Mouse (Mus musculus) right cerebral cortex, postnatal 36 days (tissue): ENCODE measurements at regions not wholly inside any gene's neighbourhood (a gene's known extent, or its start where the extent isn't known, plus 50 kb on each side); places are given as distances from the start of the nearest gene placed in this dataset.
A peak's percentile ranks its signal among the peaks of the same experiment; 100 is the strongest.

Experiments used
- DNase-seq, 2 experiments: peaks; one replicate each; pipeline ENCODE4 v3.0.0; 2022; ENCODE audit warnings: low spot score in 2 of 2, mixed read lengths in 1 of 2

DNA sequence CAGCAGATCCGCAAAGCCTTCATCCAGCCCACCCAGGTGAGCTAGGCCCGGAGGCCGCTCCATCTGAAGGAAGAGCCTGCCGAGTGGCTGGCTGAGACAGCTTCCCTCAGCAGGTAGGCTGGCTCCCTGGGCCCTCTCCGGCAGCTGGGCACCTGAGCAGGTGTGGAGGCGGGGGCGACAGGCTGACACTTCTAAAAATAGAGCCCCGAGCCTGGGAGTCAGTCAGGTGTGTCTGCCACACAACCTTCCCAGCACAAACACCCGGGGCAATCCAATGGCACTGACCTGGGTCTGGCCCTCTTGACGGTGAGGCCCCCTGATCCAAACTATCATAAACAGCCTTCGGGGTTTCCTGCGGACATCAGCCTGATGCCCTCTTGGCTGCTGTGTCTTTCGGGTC lies 58.5 kb downstream of the Zfp36l2 start:
- DNase-seq: no peak

DNA sequence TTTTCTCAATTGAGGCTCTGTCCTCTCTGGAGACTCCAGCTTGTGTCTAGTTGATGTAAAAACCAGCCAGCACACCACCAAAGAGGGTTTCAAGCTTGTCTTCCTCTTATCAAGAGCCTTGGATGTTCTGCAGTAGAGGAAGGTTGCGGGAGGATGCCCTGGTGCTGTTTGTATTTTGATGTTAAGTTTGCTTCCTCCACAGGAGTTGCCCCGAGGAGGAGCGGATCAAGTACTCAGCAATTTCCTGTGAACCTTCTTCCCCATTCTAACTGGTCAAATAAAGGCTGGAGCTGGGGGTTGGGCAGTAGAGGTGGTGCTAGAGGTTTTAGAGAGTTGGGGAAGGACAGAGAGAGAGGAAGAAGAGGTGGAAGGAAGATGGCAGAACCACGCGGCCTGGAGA lies 59.5 kb downstream of the Zfp36l2 start:
- DNase-seq: no peak

- DNase-seq: no peak
Observed at GRCm38 (mm10) chr17:84126168-84126567, 61.6 kb downstream of the Zfp36l2 start.

DNA sequence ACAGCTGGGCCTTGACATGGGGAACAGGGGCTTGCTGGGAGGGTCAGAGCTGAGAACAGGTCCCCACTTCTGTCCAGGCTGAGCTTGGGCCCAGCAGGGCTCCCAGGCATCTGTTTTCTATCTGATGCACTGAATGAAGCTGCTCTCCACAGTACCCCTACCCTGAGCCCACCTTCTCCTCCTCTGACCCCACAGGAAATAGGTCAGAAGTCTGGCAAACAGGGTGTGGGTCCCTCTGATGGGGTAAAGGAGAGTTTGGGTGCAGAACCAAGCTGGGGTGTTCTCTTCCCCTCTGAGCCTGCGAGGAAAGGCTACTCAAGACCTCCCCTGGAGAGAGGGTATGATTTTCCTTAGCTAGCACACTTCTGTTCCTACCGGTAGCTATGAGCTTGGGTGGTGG lies 64.6 kb downstream of the Zfp36l2 start:
- DNase-seq: no peak

GRCm38 (mm10) chr17:84122486-84123131 lies 65.1 kb downstream of the Zfp36l2 start:
- DNase-seq: no peak

- DNase-seq: no peak
Observed at GRCm38 (mm10) chr17:84121291-84121690, 66.5 kb downstream of the Zfp36l2 start.

DNA sequence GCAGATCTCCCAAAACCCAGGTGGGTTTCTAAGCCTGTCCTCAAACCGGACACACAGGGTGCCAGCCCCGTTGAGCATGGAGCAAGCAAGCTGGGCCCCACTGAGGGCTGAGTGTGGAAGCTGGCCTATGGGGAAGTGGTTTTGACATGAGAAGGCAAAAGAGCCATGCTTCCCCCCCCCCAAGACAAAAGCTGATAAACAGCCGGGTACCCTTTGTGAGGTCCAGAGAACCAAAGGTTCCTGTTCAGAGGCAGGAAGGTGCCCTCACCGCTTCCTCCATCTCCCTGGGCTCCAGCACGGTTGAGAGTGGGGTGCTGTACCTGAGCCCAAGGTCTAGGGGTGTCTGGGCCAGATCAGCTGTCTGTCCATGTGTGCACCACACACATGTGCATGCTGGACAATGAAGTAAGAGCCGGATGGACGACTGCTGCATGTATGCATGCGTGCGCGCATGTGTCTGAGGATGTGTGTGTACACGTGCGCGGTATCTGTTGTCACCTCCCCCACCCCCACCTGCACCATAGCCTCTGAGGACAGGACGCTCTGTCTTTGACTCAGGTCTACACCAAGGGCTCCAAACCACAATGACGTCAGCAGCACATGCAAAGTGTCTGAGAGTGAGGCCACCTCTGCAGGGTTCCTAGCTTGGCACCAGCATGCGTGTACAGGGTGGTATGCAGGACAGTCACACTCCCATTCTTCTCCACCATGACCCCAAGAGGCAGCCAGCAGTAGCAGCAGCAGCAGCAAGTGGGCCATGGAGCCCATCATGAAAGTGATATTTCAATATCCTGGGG lies 68.3 kb downstream of the Zfp36l2 start:
- no peak for DNase-seq

GRCm38 (mm10) chr17:84118781-84119180 lies 69.0 kb downstream of the Zfp36l2 start:
- DNase-seq: no peak

DNA sequence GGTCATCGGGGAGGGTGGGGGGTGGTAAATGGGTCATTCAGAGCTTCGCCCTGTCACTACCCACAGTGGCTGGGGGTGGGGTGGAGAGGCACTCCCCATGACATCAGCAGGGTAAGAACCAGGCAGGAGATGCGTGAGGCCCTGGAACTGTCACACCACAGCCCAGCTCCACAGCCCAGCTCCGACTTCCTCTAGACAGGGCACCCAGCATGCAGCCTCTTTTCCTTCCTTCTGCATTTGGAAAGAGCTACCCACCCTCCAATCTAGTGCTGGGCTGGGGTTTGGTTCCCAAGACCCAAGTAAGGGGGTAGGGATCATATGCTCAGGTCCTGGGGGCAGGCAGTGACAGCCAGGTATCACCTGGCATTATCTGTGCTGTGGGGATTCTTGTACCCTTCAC lies 69.5 kb downstream of the Zfp36l2 start:
- no peak for DNase-seq

DNA sequence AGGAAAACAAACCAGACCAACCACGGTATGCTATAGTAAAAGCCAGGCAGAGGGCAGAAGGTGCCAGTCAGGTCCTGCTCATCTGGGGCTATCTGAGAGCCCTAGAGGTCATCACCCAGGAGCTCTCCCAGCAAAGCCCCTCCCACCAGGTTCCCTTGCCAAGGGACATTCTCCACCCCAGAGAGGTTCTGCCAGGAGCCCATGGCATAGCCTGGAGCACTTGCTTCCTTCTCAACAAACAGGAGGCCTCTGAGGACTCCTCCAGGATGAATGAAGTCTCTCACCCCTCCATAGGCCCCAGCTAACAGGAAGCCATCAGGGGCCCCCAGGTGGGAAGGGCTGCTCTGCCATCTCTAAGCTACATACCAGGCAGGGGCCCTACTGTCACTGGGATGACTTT lies 70.0 kb downstream of the Zfp36l2 start:
- no peak for DNase-seq

DNA sequence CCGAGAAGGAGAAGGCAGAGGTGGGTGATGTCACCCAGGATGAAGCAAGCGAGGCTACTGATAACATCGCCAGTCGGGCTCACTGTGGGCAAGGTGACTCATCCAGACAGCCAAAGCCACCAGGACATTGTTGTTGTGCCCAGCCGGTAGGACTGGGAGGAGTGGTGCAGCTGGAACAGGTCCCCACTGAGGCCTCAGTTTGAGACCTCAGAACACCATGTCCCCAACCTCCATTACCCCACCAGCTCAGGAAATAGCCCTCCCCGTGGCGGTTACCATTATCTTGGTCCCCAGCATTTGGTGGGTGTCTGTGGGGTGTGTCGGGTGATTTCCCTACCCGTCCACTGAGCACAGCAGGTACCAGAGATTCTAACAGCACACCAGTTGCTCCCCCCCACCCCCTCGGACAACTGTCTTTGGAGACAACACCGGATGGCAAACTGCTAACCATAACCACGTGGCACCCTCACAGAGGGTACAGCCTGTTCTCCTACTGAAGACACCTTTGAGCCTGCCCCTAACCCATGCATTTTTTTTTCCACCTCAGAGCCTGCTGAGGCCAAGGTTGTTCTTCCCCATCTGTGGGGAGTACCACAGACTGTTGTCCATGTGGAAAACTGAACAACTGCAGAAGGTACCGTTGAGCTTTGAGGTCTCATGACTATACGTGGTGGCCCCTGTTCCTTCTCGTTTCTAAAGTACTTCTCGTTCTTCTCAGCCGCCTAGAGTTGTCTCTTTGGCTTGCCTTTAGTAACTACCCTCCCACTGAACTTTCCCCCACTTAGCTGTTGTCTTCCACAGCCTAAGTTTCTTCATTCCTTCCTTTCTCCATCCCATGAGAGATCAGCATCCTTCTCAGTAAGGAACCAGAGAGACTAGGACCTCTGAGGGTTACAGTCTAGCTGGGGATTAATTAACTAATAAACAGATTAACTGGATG lies 71.1 kb downstream of the Zfp36l2 start:
- no peak for DNase-seq

- DNase-seq: no peak
Observed at GRCm38 (mm10) chr17:84115957-84116339, 71.8 kb downstream of the Zfp36l2 start.

DNA sequence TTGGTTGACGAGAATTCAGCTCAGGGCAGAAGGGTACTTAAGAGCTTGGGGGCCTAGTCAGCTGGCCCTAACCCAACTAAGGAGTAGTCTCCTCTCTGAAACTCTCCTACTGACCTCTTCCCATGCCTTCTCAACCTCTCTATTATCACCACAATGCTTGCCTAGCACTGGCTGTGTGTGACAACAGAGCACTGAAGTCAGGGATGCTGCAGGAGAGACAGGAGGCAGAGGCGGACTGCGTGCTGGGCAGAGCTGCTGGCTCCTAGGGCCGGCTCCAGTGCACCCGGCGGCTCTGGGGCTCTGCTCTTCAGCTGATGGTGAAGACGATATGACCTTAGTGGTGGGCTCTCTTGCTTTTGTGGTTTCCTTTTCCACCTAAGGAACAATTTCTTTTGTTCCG lies 72.6 kb downstream of the Zfp36l2 start:
- DNase-seq: no peak

DNA sequence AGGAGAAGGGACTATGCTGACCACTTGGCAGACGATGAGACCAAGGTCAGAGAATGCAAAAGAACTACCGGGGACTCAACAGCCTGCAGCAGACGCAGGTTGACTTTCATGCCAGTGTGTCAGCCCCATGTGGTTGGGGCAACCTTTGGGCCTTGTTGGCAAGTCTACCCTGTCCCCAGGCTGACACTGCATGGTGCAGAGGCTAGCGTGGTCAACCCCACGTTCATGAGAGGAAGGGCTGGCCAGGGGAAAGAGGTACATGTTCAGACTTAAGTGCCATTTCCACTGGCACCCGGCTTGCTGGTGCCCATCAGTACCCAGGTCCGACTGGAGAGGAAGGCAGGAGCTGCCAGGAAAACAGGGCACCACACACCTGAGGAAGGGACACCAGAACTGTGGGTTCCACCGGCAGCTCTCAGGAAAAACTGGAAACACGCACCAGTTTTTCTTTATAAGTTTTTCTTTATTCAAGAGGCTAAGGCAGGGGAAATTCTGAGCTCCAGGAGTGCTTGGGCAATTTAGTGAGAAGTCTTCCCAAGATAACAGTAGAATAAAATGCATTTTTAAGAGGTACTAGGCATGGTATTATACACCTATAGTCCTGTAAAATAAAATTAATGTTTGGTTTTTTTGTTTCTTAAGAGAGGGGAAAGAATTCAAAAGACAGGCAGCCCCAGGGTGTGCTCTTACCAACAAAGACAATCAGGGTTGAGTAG lies 73.3 kb downstream of the Zfp36l2 start:
- no peak for DNase-seq

DNA sequence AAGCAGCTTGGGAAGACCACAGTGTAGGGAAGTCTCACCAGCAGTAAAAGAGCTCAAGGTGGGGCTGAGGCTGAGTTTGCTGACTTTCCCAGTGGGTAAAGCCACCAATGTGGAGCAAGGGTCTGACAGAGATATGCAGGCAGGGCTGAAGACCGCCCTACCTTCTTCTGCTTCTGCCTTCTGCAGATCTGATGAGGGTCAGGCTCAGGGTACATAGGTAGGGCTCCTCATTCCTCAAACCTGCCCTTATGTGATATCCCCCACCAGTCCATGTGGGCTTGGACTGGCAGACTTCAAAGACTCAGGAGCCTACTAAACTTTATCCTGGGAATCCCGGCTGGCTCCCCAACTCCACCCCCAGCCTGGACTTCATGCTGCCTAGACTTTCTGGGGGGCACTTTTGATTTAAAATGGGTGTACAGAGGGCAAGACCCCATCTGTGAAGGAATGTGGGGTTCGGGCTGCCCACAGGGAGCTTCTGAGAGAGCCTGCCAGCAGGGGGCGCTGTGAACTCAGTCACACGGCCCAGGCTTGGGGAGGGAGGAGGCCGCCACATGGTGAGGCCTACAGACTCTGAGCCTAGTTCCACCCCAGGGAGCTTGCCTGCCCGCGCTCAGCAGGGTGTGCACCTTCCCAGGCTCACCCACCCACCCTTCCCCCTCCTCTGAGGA lies 74.0 kb downstream of the Zfp36l2 start:
- DNase-seq: peak; percentile 42 to 46

DNA sequence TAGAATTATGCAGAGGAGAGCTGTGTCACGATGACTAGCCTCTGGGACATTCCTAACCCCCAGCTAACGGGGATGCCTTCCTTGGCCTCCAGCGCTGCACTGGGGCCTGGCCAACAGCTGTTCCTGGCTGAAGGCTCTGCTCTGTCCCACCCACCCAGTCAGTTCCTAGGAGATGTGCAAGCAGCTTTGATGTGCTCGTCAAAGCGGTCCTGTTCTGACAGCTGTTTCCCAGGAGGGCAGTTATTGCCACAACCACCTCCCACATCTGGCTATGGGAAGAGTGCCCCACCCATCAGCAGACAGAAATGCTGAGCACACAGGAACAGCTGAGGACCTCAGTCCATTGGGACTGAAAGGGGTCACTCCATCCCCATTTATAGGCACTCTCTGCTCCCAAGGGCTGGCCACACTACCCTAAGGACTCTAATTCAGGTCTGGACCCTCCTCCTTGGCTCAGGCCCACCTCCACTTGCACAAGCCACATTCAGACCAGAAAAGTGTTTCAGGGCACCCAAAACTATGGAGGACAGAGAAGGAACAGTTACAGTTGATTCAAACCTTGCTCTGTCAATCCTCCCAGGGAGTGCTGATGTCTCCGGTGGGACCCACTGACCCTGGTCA lies 75.2 kb downstream of the Zfp36l2 start:
- DNase-seq: no peak

DNA sequence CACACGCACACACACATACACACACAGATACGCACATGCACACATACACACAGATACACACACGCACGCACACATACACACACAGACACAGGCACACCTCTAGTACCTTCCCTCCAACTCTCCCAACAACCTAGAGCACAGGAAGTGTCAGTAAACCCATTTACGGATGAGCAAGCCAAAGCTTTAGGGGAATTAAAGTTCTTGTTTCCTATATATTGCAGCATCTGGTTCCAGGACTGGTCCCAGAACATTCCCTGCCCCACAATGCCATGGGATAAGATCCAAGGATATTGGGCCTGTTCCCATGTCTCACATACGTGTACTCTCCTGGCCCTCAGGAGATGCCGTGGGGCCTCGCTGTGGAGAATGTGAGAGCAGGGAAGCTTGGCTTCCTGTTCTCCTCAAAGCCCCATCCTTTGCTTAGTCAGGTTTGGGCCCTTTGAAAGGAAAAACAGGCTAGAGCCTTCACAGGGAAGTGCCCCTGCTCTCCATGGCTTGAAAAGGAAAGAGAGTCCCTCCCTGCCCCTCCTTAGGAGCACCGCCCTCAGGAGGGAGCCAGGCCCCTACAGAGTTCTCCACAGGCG lies 75.9 kb downstream of the Zfp36l2 start:
- no peak for DNase-seq

DNA sequence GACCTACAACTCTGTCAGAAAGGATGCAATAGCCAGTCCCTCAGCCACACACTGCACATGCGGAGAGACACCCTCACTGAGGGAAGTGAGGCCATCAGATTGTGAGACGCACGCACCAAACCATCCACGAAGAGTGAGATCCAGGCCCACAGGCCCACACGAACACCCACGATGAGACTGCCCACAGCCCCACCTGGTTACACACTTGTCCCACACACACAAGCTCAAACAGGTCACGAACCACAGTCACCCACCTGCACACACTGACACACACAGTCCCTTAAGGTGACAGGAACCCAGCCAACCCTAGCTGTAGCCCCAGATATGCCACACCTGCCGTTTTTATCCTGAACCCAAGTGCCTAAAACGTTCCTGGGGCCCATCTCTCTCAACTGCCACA lies 76.8 kb downstream of the Zfp36l2 start:
- no peak for DNase-seq

DNA sequence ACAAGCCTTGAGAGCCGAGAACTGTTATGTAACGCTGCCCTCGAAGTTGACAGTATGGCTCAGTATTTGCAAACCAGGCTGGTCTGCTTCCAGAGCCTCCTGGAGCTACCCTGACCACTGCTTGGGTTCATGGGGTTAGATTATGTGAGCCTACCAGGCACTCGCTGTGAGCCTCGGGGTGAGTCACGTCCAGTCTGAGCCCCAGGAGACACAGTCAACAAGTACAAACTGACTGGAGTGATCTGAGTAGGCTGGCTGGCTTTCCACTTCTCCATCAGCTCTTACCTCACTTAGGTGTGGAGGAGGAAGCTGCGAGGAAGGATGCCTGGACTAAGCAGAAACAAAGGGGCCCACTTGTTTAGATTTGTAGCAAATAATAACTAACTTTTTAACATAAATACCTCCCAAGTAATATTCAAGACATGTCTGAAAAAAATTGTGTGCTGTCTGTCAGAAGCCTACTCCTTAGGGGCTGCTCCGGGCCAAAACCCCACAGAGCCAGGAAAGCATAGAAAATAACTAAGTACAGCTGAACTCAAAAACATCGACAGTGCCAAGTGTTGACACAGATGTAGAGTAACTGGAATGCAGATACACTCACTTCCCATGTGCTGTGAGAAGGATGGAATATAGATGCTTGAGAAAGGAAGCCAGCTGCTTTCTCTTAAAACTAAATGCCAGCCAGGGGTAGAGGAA lies 77.6 kb downstream of the Zfp36l2 start:
- no peak for DNase-seq
